Mouse (Mus musculus) liver, embryonic 14.5 days (tissue): ENCODE measurements at regions not wholly inside any gene's neighbourhood (a gene's known extent, or its start where the extent isn't known, plus 50 kb on each side); places are given as distances from the start of the nearest gene placed in this dataset.

Source experiments
- ATAC-seq: fragments of 200-750 bp; cut with Nextera tagmentation; 2 replicates; pipeline ENCODE4 v1.8.0; 2017; ENCODE audit warnings: moderate number of reproducible peaks, mild to moderate bottlenecking, moderate library complexity; ENCODE audit not compliant: insufficient read depth
- DNase-seq, 3 experiments: peaks; one replicate each; pipeline ENCODE4 v3.0.0-alpha.2; 2012 to 2013; ENCODE audit warnings: low read depth in 3 of 3, low spot score in 3 of 3
- H3K27ac ChIP-seq: fragments of 300-500 bp; sonication (generic); 2 replicates; pipeline ENCODE4 v1.5.1; 2014; ENCODE audit warnings: moderate library complexity, mild to moderate bottlenecking, control low read depth, inconsistent platforms
- H3K27me3 ChIP-seq: fragments of 300-500 bp; sonication (generic); 2 replicates; pipeline ENCODE4 v1.6.1; 2014; ENCODE audit warnings: mild to moderate bottlenecking, low read length, moderate library complexity; ENCODE audit not compliant: control insufficient read depth, insufficient read depth
- H3K36me3 ChIP-seq: fragments of 300-500 bp; sonication (generic); replicated peaks from 2 replicates; pipeline ENCODE4 v1.6.1; 2014; ENCODE audit warnings: low read depth; ENCODE audit not compliant: control insufficient read depth, insufficient read depth
- H3K4me1 ChIP-seq, 2 experiments: fragments of 200-500 bp in 1 of 2; fragments of 300-500 bp in 1 of 2; sonication (generic) in 1 of 2; replicated peaks; 2 replicates each; pipeline ENCODE4 v1.6.1; 2012 to 2014; ENCODE audit warnings: antibody characterized with exemption in 1 of 2, inconsistent platforms in 1 of 2, low read length in 1 of 2; ENCODE audit not compliant: control insufficient read depth in 2 of 2, insufficient read depth in 2 of 2
- H3K4me2 ChIP-seq: fragments of 300-500 bp; sonication (generic); 2 replicates; pipeline ENCODE4 v1.6.1; 2014; ENCODE audit warnings: low read depth, mild to moderate bottlenecking, control low read depth, moderate library complexity
- H3K4me3 ChIP-seq, 2 experiments: fragments of 200-500 bp in 1 of 2; fragments of 300-500 bp in 1 of 2; sonication (generic) in 1 of 2; 2 replicates each; pipeline ENCODE4 v1.5.1; 2012 to 2014; ENCODE audit warnings: low read depth in 2 of 2, low read length in 2 of 2, mild to moderate bottlenecking in 2 of 2, control low read depth in 1 of 2, inconsistent platforms in 1 of 2, moderate library complexity in 1 of 2; ENCODE audit not compliant: insufficient read depth in 1 of 2
- H3K9ac ChIP-seq: fragments of 300-500 bp; sonication (generic); replicated peaks from 2 replicates; pipeline ENCODE4 v1.6.1; 2014; ENCODE audit warnings: mild to moderate bottlenecking, control low read depth, moderate library complexity
- H3K9me3 ChIP-seq: fragments of 300-500 bp; sonication (generic); 2 replicates; pipeline ENCODE4 v1.6.1; 2016; ENCODE audit warnings: low read length, mixed read lengths; ENCODE audit not compliant: control insufficient read depth
- CTCF ChIP-seq: IDR thresholded peaks from 2 replicates; pipeline ENCODE4 v1.5.1; 2016; ENCODE audit warnings: antibody characterized with exemption, low read depth, control low read depth
- EP300 ChIP-seq: IDR thresholded peaks from 2 replicates; pipeline ENCODE4 v1.6.1; 2016; ENCODE audit warnings: antibody characterized with exemption, low read depth
- WGBS: fragments of 180-500 bp; shearing (Covaris S2); extraction: QIAGEN DNeasy Blood & Tissue Kit; methylation state at CpG from one replicate; pipeline ENCODE4 v1.1.7; 2014; ENCODE audit not compliant: insufficient replicate concordance; 5-methylcytosine and 5-hydroxymethylcytosine counted together

DNA sequence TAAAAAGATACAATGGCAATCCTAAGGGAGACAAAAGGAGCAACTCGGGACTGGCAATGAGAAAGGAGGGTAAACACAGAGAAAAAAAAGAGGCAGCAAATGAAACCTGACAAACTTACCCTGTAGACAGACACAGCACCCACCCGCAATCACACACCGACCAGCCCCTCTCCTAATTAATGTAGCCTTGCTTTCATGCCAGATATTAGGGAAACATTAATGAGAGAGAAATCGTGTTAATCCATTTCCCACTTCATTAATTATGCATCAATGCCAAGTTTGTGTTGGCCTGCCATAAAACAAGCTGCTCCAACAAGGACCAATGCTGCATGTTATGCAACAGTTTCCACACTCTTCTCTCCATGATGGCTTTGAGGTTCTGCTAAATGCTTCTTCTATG is 59.9 kb upstream of the S1pr1 start:
- Histone ChIP-seq H3K4me3 (no peak overlapping the region), H3K9ac (no peak overlapping the region), H3K36me3 (no peaks in the 10 kb centered on the region), H3K4me2 (no peak overlapping the region), H3K27me3 (no peaks in the 10 kb centered on the region), H3K9me3 (no peaks in the 10 kb centered on the region), H3K4me1 (no peaks in the 10 kb centered on the region), H3K27ac (no peak overlapping the region)
- TF ChIP-seq CTCF = no peak
- TF ChIP-seq EP300 = no peak
- ATAC-seq (no peak), DNase-seq (no peak)
- 57% methylated on average over 4 of the region's 4 CpGs for WGBS

DNA sequence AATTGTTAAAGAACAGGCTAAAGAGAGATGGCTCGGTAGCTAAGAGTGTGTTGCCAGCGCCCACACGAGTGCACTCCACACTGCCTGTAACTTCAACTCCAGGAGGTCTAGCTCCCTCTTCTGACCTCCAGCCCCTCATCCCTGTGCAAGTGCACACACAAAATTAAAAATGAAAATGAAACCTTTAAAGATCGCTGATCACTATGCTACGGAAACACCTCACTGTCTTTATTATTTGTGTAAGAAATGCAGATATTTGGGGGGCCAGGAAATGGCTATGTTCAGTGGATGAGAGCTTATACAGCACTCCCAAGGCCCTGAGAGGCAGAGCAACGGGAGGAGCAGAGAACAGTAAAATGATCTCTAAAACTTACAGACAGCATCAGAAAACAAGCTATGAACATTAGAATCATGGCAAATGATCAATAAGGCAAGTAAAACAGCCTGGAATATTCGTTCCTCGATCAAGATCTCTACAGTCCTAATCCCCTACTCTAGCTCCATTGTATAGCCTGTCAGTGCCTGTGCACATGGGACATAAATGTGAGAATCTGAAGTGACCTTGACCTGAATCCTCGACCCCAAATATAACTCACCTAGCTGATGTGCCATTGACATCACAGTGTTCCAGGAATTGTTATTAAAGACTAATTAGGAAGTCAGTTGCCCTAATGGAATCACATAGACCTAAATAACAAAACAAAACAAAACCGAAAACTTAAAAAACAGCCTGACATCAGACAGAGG is 64.4 kb upstream of the S1pr1 start:
- Histone ChIP-seq H3K4me1 (no peaks in the 10 kb centered on the region), H3K27me3 (no peaks in the 10 kb centered on the region), H3K9me3 (no peaks in the 10 kb centered on the region), H3K36me3 (no peaks in the 10 kb centered on the region), H3K4me2 (no peak overlapping the region), H3K9ac (no peak overlapping the region), H3K4me3 (no peak overlapping the region), H3K27ac (no peak overlapping the region)
- no peak for ATAC-seq
- DNase-seq = no peak
- no peak for TF ChIP-seq CTCF
- TF ChIP-seq EP300 = no peak
- WGBS = 71% methylated on average over 10 of the region's 10 CpGs

- H3K4me1 ChIP-seq = no peaks in the 10 kb centered on the region
- H3K9ac ChIP-seq = no peak overlapping the region
- DNase-seq (no peak), ATAC-seq (no peak)
- H3K9me3 ChIP-seq = no peaks in the 10 kb centered on the region
- H3K4me2 ChIP-seq = no peak overlapping the region
- H3K27me3 ChIP-seq = no peaks in the 10 kb centered on the region
- no peak for TF ChIP-seq CTCF
- TF ChIP-seq EP300 = no peak
- no peaks in the 10 kb centered on the region for H3K36me3 ChIP-seq
- no peak overlapping the region for H3K27ac ChIP-seq
- no peak overlapping the region for H3K4me3 ChIP-seq
- 63% methylated on average over 5 of the region's 5 CpGs for WGBS
Observed at GRCm38 (mm10) chr3:115779906-115780305, 65.0 kb upstream of the S1pr1 start.

- no peaks in the 10 kb centered on the region for H3K4me1 ChIP-seq
- DNase-seq = no peak
- H3K9me3 ChIP-seq = no peaks in the 10 kb centered on the region
- no peak for ATAC-seq
- no peak overlapping the region for H3K9ac ChIP-seq
- no peak overlapping the region for H3K4me2 ChIP-seq
- H3K27me3 ChIP-seq = no peaks in the 10 kb centered on the region
- H3K36me3 ChIP-seq = no peaks in the 10 kb centered on the region
- TF ChIP-seq EP300 (no peak), CTCF (no peak)
- no peak overlapping the region for H3K4me3 ChIP-seq
- H3K27ac ChIP-seq = no peak overlapping the region
Observed at GRCm38 (mm10) chr3:115782726-115783125, 67.9 kb upstream of the S1pr1 start.

DNA sequence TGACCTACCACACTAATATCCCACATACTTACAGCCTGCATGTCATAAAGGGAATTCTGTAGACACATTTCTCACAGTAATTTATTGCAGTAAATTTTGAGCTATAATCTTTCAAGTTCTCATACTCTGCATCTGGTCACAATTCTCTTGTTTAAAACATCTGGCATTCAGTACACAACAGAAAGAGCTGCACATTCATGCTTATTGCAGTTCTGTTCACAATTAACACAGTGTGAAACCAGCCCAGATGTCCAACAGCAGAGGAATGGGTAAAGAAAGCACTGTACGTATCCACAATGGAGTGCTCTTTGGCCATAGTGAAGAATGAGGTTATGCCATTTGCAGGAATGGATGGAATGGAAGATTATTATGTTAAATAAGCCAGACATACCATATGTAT is 72.5 kb upstream of the S1pr1 start:
- WGBS = 71% methylated on average over 1 of the region's 1 CpGs
- no peaks in the 10 kb centered on the region for H3K36me3 ChIP-seq
- H3K9ac ChIP-seq = no peak overlapping the region
- no peak overlapping the region for H3K27ac ChIP-seq
- H3K27me3 ChIP-seq = no peaks in the 10 kb centered on the region
- TF ChIP-seq EP300 (no peak), CTCF (no peak)
- no peak for ATAC-seq
- DNase-seq = no peak
- H3K4me1 ChIP-seq = peaks cover 0 to 2% of the 10 kb centered on the region in 2 experiments; a peak in 1 of 4 replicates
- H3K9me3 ChIP-seq = no peaks in the 10 kb centered on the region
- H3K4me2 ChIP-seq = no peak overlapping the region
- no peak overlapping the region for H3K4me3 ChIP-seq
